Mouse (Mus musculus): ENCODE results near the gene Nodal. TPM values are rescaled to one million over a fixed set of nuclear protein-coding genes. Genes with fewer than 3 reads are reported as not detected.

The Nodal gene
- polyA plus RNA-seq, 1 experiment from 2014 or later, result 0.08 TPM

DNA sequence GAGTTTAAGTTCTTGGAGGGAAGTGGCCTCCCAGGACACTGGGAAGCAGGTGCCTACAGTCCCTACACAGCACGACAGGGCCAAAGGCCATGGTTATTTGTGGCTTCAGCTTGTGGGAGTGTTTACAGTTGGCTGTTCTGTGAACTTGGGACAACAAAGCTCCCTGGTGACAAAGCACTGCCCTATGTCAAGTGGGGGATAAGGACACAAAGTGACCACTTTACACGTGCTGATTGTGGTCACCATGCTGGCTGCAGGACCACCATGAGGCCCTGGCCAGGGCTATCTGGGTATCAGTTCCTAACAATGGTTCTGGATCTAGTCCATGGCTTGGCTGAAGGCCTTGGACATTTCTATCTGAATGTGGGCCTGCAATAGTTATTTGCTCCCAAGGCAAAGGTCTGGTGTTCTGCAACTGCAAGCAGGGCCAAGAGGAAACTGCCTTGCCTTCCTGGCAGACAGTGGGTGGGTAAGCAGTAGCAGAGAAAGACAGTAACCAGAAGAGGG, 8.5 kb downstream of the Nodal start:
- peaks cover 18% of the 10 kb centered on the region for H3K36me3 ChIP-seq (ENCODE audit: insufficient read depth)
- no peak overlapping the region for H3K9ac ChIP-seq
- no peaks in the 10 kb centered on the region for H3K9me3 ChIP-seq (ENCODE audit: low read depth, low read length)
- H3K4me1 ChIP-seq (ENCODE audit: insufficient read depth), result 0 out of 2 replicates have a peak, but pooled peaks cover 6% of the 10 kb centered on the region
- 26% methylated on average over 2 of the region's 2 CpGs for WGBS
- no peak for DNase-seq
- no peak for TF ChIP-seq CTCF (IDR thresholded peaks at IDR 0.05; ENCODE audit: low read depth)
- H3K27me3 ChIP-seq (ENCODE audit: insufficient read depth, low read length), result no peaks in the 10 kb centered on the region
- H3K4me2 ChIP-seq, result no peak overlapping the region
- no peak for ATAC-seq (ENCODE audit: insufficient read depth)
- H3K27ac ChIP-seq (ENCODE audit: low read depth), result no peak overlapping the region
- H3K4me3 ChIP-seq (ENCODE audit: low read depth, low read length), result no peak overlapping the region

DNA sequence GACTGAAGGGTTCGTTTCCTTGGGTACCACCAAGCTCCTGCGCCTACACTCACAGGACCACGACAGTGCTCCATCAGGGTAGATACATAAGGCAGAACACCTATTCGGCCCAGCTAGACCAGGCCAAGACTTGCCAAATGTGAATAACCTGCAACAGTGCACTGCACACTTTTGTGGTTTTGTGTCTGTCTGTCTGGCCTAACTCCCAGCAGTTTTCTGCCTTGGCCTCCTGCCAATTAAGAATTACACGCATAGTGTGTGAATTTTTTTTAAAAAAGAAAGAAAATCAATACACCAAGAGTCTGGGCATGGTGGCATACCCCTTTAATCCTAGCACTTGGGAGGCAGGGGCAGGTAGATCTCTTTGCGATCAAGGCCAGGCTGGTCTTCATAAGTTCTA, 10.2 kb downstream of the Nodal start:
- no peak for TF ChIP-seq CTCF (IDR thresholded peaks at IDR 0.05; ENCODE audit: low read depth)
- 0 out of 2 replicates have a peak, but pooled peaks cover 6% of the 10 kb centered on the region for H3K4me1 ChIP-seq (ENCODE audit: insufficient read depth)
- no peak overlapping the region for H3K4me2 ChIP-seq
- no peak overlapping the region for H3K9ac ChIP-seq
- H3K36me3 ChIP-seq (ENCODE audit: insufficient read depth), result peaks cover 27% of the 10 kb centered on the region
- no peak overlapping the region for H3K27ac ChIP-seq (ENCODE audit: low read depth)
- 81% methylated on average over 6 of the region's 6 CpGs for WGBS
- ATAC-seq (ENCODE audit: insufficient read depth) (no peak), DNase-seq (no peak)
- no peak overlapping the region for H3K4me3 ChIP-seq (ENCODE audit: low read depth, low read length)
- H3K9me3 ChIP-seq (ENCODE audit: low read depth, low read length), result no peaks in the 10 kb centered on the region
- H3K27me3 ChIP-seq (ENCODE audit: insufficient read depth, low read length), result no peaks in the 10 kb centered on the region

- no peak overlapping the region for H3K27ac ChIP-seq (ENCODE audit: low read depth)
- no peaks in the 10 kb centered on the region for H3K9me3 ChIP-seq (ENCODE audit: low read depth, low read length)
- H3K36me3 ChIP-seq (ENCODE audit: insufficient read depth), result peaks cover 32% of the 10 kb centered on the region
- ATAC-seq (ENCODE audit: insufficient read depth) (no peak), DNase-seq (no peak)
- H3K4me2 ChIP-seq, result no peak overlapping the region
- 0 out of 2 replicates have a peak, but pooled peaks cover 6% of the 10 kb centered on the region for H3K4me1 ChIP-seq (ENCODE audit: insufficient read depth)
- no peak for TF ChIP-seq CTCF (IDR thresholded peaks at IDR 0.05; ENCODE audit: low read depth)
- H3K27me3 ChIP-seq (ENCODE audit: insufficient read depth, low read length), result no peaks in the 10 kb centered on the region
- no peak overlapping the region for H3K4me3 ChIP-seq (ENCODE audit: low read depth, low read length)
- H3K9ac ChIP-seq, result no peak overlapping the region
- 54% methylated on average over 4 of the region's 4 CpGs for WGBS
Measured at GRCm38 (mm10) chr10:61428416-61428815, 10.6 kb downstream of the Nodal start.

DNA sequence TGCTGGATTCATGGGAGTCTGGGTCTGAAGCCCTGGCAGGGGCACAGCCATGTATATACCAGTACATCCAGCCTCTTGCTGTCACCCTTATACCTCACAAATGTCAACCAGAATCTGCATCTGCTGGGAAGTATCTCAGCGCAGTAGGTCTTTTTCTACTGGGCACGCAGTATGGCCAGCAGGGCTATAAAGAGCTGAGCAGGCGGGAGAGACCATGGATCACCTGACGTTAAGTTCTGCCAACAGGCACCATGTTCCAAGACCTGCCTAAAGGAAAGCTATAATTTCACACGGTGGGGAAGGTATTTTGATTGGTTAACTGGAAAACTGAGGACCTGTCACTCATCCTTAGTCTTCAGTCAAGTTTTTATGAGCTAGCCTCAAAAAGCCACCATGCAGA, 11.3 kb downstream of the Nodal start:
- no peak for TF ChIP-seq CTCF (IDR thresholded peaks at IDR 0.05; ENCODE audit: low read depth)

GRCm38 (mm10) chr10:61431375-61431774, 13.6 kb downstream of the Nodal start:
- no peak for TF ChIP-seq CTCF (IDR thresholded peaks at IDR 0.05; ENCODE audit: low read depth)
- Histone ChIP-seq H3K9me3 (ENCODE audit: low read depth, low read length) (no peaks in the 10 kb centered on the region), H3K4me3 (ENCODE audit: low read depth, low read length) (no peak overlapping the region), H3K4me1 (ENCODE audit: insufficient read depth) (no peaks in the 10 kb centered on the region), H3K27me3 (ENCODE audit: insufficient read depth, low read length) (no peaks in the 10 kb centered on the region), H3K4me2 (no peak overlapping the region), H3K36me3 (ENCODE audit: insufficient read depth) (peaks cover 55% of the 10 kb centered on the region), H3K9ac (no peak overlapping the region), H3K27ac (ENCODE audit: low read depth) (no peak overlapping the region)
- WGBS, result 91% methylated on average over 9 of the region's 9 CpGs
- ATAC-seq (ENCODE audit: insufficient read depth), result no peak
- DNase-seq, result no peak

More for the DNA sequence above, 11.3 kb downstream of the Nodal start:
- Histone ChIP-seq H3K27me3 (ENCODE audit: insufficient read depth, low read length) (no peaks in the 10 kb centered on the region), H3K9ac (no peak overlapping the region), H3K4me2 (no peak overlapping the region), H3K9me3 (ENCODE audit: low read depth, low read length) (no peaks in the 10 kb centered on the region), H3K4me3 (ENCODE audit: low read depth, low read length) (no peak overlapping the region), H3K36me3 (ENCODE audit: insufficient read depth) (peaks cover 38% of the 10 kb centered on the region), H3K27ac (ENCODE audit: low read depth) (no peak overlapping the region), H3K4me1 (ENCODE audit: insufficient read depth) (0 out of 2 replicates have a peak, but pooled peaks cover 6% of the 10 kb centered on the region)
- ATAC-seq (ENCODE audit: insufficient read depth), result no peak
- no peak for DNase-seq
- WGBS, result 89% methylated on average over 5 of the region's 5 CpGs

- Histone ChIP-seq H3K4me1 (ENCODE audit: insufficient read depth) (no peaks in the 10 kb centered on the region), H3K36me3 (ENCODE audit: insufficient read depth) (peaks cover 10% of the 10 kb centered on the region), H3K27me3 (ENCODE audit: insufficient read depth, low read length) (no peaks in the 10 kb centered on the region), H3K4me3 (ENCODE audit: low read depth, low read length) (no peak overlapping the region), H3K9ac (no peak overlapping the region), H3K9me3 (ENCODE audit: low read depth, low read length) (no peaks in the 10 kb centered on the region), H3K4me2 (no peak overlapping the region), H3K27ac (ENCODE audit: low read depth) (no peak overlapping the region)
- 88% methylated on average over 7 of the region's 7 CpGs for WGBS
- ATAC-seq (ENCODE audit: insufficient read depth) (no peak), DNase-seq (no peak)
- TF ChIP-seq CTCF (IDR thresholded peaks at IDR 0.05; ENCODE audit: low read depth), result no peak
Measured at GRCm38 (mm10) chr10:61440202-61440800, 22.5 kb downstream of the Nodal start.

DNA sequence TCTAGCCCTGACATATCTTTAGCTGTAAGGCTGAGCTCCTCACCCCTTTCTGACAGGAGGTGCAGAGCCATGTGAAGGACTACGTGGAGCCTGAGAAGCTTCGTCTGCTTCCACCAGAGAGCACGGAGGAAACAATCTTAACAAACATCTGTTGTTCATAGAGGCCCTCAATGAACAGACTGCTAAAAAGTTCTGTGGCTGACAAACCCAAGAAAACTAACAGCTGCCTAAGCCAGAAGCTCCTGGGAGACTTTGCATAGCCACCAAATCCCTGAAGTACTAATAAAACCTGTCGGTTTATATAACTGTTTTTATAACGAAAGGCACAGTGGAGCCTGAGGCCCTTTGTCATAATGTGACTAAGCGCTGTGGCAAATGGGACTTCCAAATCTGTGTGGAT, 25.7 kb downstream of the Nodal start:
- no peak for ATAC-seq (ENCODE audit: insufficient read depth)
- H3K9ac ChIP-seq, result no peak overlapping the region
- no peaks in the 10 kb centered on the region for H3K4me1 ChIP-seq (ENCODE audit: insufficient read depth)

More for the DNA sequence above, 25.7 kb downstream of the Nodal start:
- no peaks in the 10 kb centered on the region for H3K9me3 ChIP-seq (ENCODE audit: low read depth, low read length)
- no peak overlapping the region for H3K4me3 ChIP-seq (ENCODE audit: low read depth, low read length)
- WGBS, result 52% methylated on average over 6 of the region's 6 CpGs
- DNase-seq, result no peak
- peaks cover 10% of the 10 kb centered on the region for H3K36me3 ChIP-seq (ENCODE audit: insufficient read depth)
- no peak overlapping the region for H3K27ac ChIP-seq (ENCODE audit: low read depth)
- H3K27me3 ChIP-seq (ENCODE audit: insufficient read depth, low read length), result no peaks in the 10 kb centered on the region
- no peak for TF ChIP-seq CTCF (IDR thresholded peaks at IDR 0.05; ENCODE audit: low read depth)
- no peak overlapping the region for H3K4me2 ChIP-seq

All from lung, embryonic 14.5 days (tissue).